Mouse (Mus musculus): Measurements from ENCODE around the gene Phf21b. TPM values are rescaled to one million over a fixed set of nuclear protein-coding genes. Genes with fewer than 3 reads are reported as not detected.

The Phf21b gene
- polyA plus RNA-seq, 1 experiment from 2014 or later: 2.5 TPM

GRCm38 (mm10) chr15:84877029-84877815 is 21.4 kb upstream of the Phf21b start:
- Histone ChIP-seq H3K4me1 (ENCODE audit: control insufficient read depth, insufficient read depth, low read depth, low read length) (no peaks in the 10 kb centered on the region), H3K27ac (ENCODE audit: low read depth, low read length) (no peak overlapping the region), H3K4me2 (ENCODE audit: low read length) (no peak overlapping the region), H3K9me3 (ENCODE audit: control insufficient read depth, low read length) (no peaks in the 10 kb centered on the region), H3K9ac (ENCODE audit: low read depth, low read length) (no peak overlapping the region), H3K27me3 (replicated peaks; ENCODE audit: control insufficient read depth, insufficient read depth, low read length) (no peaks in the 10 kb centered on the region), H3K36me3 (ENCODE audit: control insufficient read depth, insufficient read depth, low read length) (no peaks in the 10 kb centered on the region), H3K4me3 (ENCODE audit: low read length) (no peak overlapping the region)
- no peak for ATAC-seq
- WGBS: 86% methylated on average over 12 of the region's 12 CpGs

GRCm38 (mm10) chr15:84873867-84874266 is 18.0 kb upstream of the Phf21b start:
- Histone ChIP-seq H3K9ac (ENCODE audit: low read depth, low read length) (no peak overlapping the region), H3K27ac (ENCODE audit: low read depth, low read length) (no peak overlapping the region), H3K4me2 (ENCODE audit: low read length) (no peak overlapping the region), H3K9me3 (ENCODE audit: control insufficient read depth, low read length) (no peaks in the 10 kb centered on the region; the same call in 1 of the 2 replicates), H3K4me3 (ENCODE audit: low read length) (no peak overlapping the region), H3K27me3 (replicated peaks; ENCODE audit: control insufficient read depth, insufficient read depth, low read length) (no peaks in the 10 kb centered on the region), H3K36me3 (ENCODE audit: control insufficient read depth, insufficient read depth, low read length) (no peaks in the 10 kb centered on the region), H3K4me1 (ENCODE audit: control insufficient read depth, insufficient read depth, low read depth, low read length) (no peaks in the 10 kb centered on the region)
- 88% methylated on average over 4 of the region's 4 CpGs for WGBS
- no peak for ATAC-seq

- Histone ChIP-seq H3K9me3 (ENCODE audit: control insufficient read depth, low read length) (no peaks in the 10 kb centered on the region; the same call in 1 of the 2 replicates), H3K27ac (ENCODE audit: low read depth, low read length) (no peak overlapping the region), H3K4me2 (ENCODE audit: low read length) (no peak overlapping the region), H3K4me1 (ENCODE audit: control insufficient read depth, insufficient read depth, low read depth, low read length) (no peaks in the 10 kb centered on the region), H3K27me3 (replicated peaks; ENCODE audit: control insufficient read depth, insufficient read depth, low read length) (no peaks in the 10 kb centered on the region), H3K4me3 (ENCODE audit: low read length) (no peak overlapping the region), H3K9ac (ENCODE audit: low read depth, low read length) (no peak overlapping the region), H3K36me3 (ENCODE audit: control insufficient read depth, insufficient read depth, low read length) (no peaks in the 10 kb centered on the region)
- 86% methylated on average over 11 of the region's 11 CpGs for WGBS
- ATAC-seq: no peak
These were observed 17.2 kb upstream of the Phf21b start for GRCm38 (mm10) chr15:84873079-84873478.

GRCm38 (mm10) chr15:84871802-84872201 is 16.0 kb upstream of the Phf21b start:
- H3K9me3 ChIP-seq (ENCODE audit: control insufficient read depth, low read length): no peaks in the 10 kb centered on the region; the same call in 1 of the 2 replicates
- H3K9ac ChIP-seq (ENCODE audit: low read depth, low read length): no peak overlapping the region

DNA sequence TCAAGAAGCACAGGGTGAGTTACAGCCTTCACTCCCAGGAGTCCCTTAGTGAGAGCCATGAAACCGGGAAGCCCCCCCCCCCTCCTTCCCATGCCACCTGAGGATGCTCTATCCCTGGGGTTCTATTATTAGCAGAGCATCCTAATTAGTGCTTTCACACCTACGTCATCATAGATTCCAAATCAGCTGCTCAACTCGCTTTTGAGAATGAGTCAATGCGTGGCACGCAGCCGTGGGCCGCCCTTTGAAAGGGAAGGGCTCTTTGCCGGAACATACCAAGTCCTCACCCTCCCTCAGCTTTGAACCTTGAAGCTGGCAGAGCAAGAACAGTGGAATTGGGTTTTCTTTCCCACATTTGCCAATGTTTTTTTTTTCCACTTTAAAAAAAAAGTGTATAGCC is 6.1 kb upstream of the Phf21b start:
- no peak for ATAC-seq
- H3K9ac ChIP-seq (ENCODE audit: low read depth, low read length): no peak overlapping the region
- H3K4me2 ChIP-seq (ENCODE audit: low read length): no peak overlapping the region
- H3K9me3 ChIP-seq (ENCODE audit: control insufficient read depth, low read length): no peaks in the 10 kb centered on the region
- H3K27ac ChIP-seq (ENCODE audit: low read depth, low read length): no peak overlapping the region
- H3K36me3 ChIP-seq (ENCODE audit: control insufficient read depth, insufficient read depth, low read length): no peaks in the 10 kb centered on the region
- H3K4me3 ChIP-seq (ENCODE audit: low read length): no peak overlapping the region
- 88% methylated on average over 8 of the region's 8 CpGs for WGBS
- no peaks in the 10 kb centered on the region for H3K27me3 ChIP-seq (replicated peaks; ENCODE audit: control insufficient read depth, insufficient read depth, low read length)
- H3K4me1 ChIP-seq (ENCODE audit: control insufficient read depth, insufficient read depth, low read depth, low read length): peaks cover 4% of the 10 kb centered on the region

More at GRCm38 (mm10) chr15:84871802-84872201, 16.0 kb upstream of the Phf21b start:
- no peak overlapping the region for H3K4me3 ChIP-seq (ENCODE audit: low read length)
- H3K27me3 ChIP-seq (replicated peaks; ENCODE audit: control insufficient read depth, insufficient read depth, low read length): no peaks in the 10 kb centered on the region
- H3K4me2 ChIP-seq (ENCODE audit: low read length): no peak overlapping the region
- WGBS: 80% methylated on average over 3 of the region's 3 CpGs
- no peak overlapping the region for H3K27ac ChIP-seq (ENCODE audit: low read depth, low read length)
- no peak for ATAC-seq
- no peaks in the 10 kb centered on the region for H3K36me3 ChIP-seq (ENCODE audit: control insufficient read depth, insufficient read depth, low read length)
- no peaks in the 10 kb centered on the region for H3K4me1 ChIP-seq (ENCODE audit: control insufficient read depth, insufficient read depth, low read depth, low read length)

DNA sequence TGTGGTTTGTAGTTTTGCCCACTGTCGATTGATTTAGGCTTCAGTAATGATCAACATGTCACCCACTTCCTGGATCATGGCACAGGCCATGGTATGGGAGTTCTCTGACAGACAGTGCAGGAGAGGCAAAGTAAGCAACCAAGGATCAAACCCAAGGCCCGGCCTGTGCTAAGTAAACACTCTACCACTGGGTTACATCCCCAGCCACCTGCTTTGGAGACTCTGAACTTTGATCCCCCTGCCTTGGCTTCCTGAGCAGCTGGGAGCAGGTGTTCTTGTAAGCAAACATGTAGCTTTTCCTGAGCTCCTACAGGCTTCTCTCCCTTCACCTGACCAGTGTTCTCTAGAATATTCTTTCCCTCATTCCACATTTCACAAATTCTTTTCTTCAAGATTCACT is 1.8 kb upstream of the Phf21b start:
- Histone ChIP-seq H3K9ac (ENCODE audit: low read depth, low read length) (no peak overlapping the region), H3K27ac (ENCODE audit: low read depth, low read length) (no peak overlapping the region), H3K4me1 (ENCODE audit: control insufficient read depth, insufficient read depth, low read depth, low read length) (peaks cover 11% of the 10 kb centered on the region), H3K27me3 (replicated peaks; ENCODE audit: control insufficient read depth, insufficient read depth, low read length) (no peaks in the 10 kb centered on the region), H3K36me3 (ENCODE audit: control insufficient read depth, insufficient read depth, low read length) (no peaks in the 10 kb centered on the region), H3K4me3 (ENCODE audit: low read length) (no peak overlapping the region), H3K4me2 (ENCODE audit: low read length) (no peak overlapping the region), H3K9me3 (ENCODE audit: control insufficient read depth, low read length) (no peaks in the 10 kb centered on the region)
- 86% methylated on average over 2 of the region's 2 CpGs for WGBS
- ATAC-seq: no peak

DNA sequence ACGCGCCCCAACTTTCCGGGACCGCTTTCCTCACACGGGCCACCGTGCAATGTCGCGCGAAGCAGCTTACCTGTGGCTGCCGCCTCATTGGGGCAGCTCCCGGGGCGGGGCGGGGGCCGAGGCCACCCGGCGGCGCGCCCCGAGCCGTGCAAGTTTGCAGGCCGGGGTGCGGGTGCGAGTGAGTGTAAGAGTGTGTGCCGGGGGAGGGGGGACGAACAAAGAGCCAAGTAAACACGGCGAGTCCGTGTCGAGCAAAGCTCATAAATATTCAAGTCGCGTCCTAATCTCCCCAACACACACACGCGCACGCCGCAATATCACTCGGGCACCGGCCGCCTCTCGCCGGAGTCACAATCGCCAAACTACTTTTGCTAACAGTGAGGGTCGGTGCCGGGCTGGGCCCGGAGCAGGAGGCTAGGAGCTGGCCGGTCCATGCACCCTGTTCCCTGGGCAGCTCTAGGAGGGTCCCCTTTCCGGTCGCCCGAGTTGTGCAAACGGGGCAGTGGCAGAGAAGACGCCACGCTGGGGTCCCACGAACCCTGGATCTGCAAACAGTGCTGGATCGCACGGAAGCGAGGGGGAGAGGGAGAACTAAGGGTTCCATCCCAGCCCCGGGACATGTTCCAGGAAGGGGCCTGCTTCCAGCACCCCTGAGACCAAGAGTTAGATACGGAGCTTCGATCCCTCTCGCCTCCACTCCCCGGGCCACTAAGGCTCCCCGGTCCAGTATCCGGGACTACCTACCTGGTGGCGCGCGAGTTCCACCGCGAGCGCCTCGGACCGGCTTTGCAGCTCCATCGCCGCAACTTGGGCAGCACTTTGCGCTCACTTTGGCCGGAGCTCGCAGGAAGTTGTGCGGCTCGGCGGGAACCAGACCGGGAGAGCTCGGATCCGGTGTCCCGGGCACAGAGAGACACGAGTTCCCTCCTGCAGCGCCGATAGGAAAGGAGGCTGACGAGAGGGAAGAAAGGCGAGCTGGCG is 638 bp downstream of the Phf21b start:
- Histone ChIP-seq H3K36me3 (ENCODE audit: control insufficient read depth, insufficient read depth, low read length) (no peaks in the 10 kb centered on the region), H3K4me2 (ENCODE audit: low read length) (peak overlapping the region; percentile 96), H3K4me3 (ENCODE audit: low read length) (peak overlapping the region; percentile 75), H3K9me3 (ENCODE audit: control insufficient read depth, low read length) (no peaks in the 10 kb centered on the region), H3K4me1 (ENCODE audit: control insufficient read depth, insufficient read depth, low read depth, low read length) (peaks cover 29% of the 10 kb centered on the region), H3K27me3 (replicated peaks; ENCODE audit: control insufficient read depth, insufficient read depth, low read length) (no peaks in the 10 kb centered on the region), H3K27ac (ENCODE audit: low read depth, low read length) (peak overlapping the region; percentile 91), H3K9ac (ENCODE audit: low read depth, low read length) (peak overlapping the region; percentile 76)
- ATAC-seq: peak; percentile 18
- WGBS: 1% methylated on average over 86 of the region's 88 CpGs

GRCm38 (mm10) chr15:84854171-84854811 is 1.6 kb downstream of the Phf21b start:
- Histone ChIP-seq H3K4me2 (ENCODE audit: low read length) (peak overlapping the region; percentile 96), H3K36me3 (ENCODE audit: control insufficient read depth, insufficient read depth, low read length) (no peaks in the 10 kb centered on the region), H3K4me1 (ENCODE audit: control insufficient read depth, insufficient read depth, low read depth, low read length) (peaks cover 33% of the 10 kb centered on the region), H3K27me3 (replicated peaks; ENCODE audit: control insufficient read depth, insufficient read depth, low read length) (no peaks in the 10 kb centered on the region), H3K9ac (ENCODE audit: low read depth, low read length) (peak overlapping the region; percentile 76), H3K9me3 (ENCODE audit: control insufficient read depth, low read length) (no peaks in the 10 kb centered on the region), H3K4me3 (ENCODE audit: low read length) (peak overlapping the region; percentile 75), H3K27ac (ENCODE audit: low read depth, low read length) (peak overlapping the region; percentile 91)
- WGBS: 1% methylated on average over 47 of the region's 49 CpGs
- no peak for ATAC-seq

All from hindbrain, embryonic 16.5 days (tissue).